ENCODE assay signal across 9 mouse cellular contexts in genomic region chr2:153710701-153711330, GRCm38 (mm10). TPM values are rescaled to one million over a fixed set of nuclear protein-coding genes. Genes with fewer than 3 reads are reported as not detected.
DNase-seq lines count a peak whose midpoint lies in the region; ATAC-seq and TF ChIP-seq lines count a peak whose summit lies in the region.
"Had no signal": no experiment of that assay in that cellular context is flagged by ENCODE, and none has a peak within 500 bp of the region (broad histone marks: within the 10 kb centered on the region; RNA-seq: fewer than 3 reads in every experiment).

No protein-coding gene starts in this region.

- no peak overlapping the region for H3K27ac ChIP-seq in hindbrain, postnatal 0 days

- WGBS in hindbrain, postnatal 0 days, result 42% methylated on average over 8 of the region's 8 CpGs

- H3K27me3 ChIP-seq in hindbrain, postnatal 0 days (ENCODE audit: insufficient read depth, low read length), result no peaks in the 10 kb centered on the region

- ATAC-seq in frontal cortex, adult (ENCODE audit: low TSS enrichment), result peak; percentile 79; the same call in 1 of the 2 replicates
- ATAC-seq in hindbrain, postnatal 0 days, result peak; percentile 16; the same call in 1 of the 2 replicates
- ATAC-seq in megakaryocyte progenitor cell, adult 5-6 weeks (replicated peaks; ENCODE audit: poor library complexity), result peak; percentile 77

- peak; percentile 82 for TF ChIP-seq CTCF in hindbrain, postnatal 0 days (IDR thresholded peaks at IDR 0.05; ENCODE audit: low read depth)

- no peak overlapping the region for H3K4me2 ChIP-seq in hindbrain, postnatal 0 days (ENCODE audit: low read depth, low read length)

- no peaks in the 10 kb centered on the region for H3K9me3 ChIP-seq in hindbrain, postnatal 0 days (ENCODE audit: low read length)

- H3K9ac ChIP-seq in hindbrain, postnatal 0 days (replicated peaks; ENCODE audit: low read length), result no peak overlapping the region

- peaks cover 3% of the 10 kb centered on the region; the same call in 1 of the 2 replicates for H3K4me1 ChIP-seq in hindbrain, postnatal 0 days (ENCODE audit: insufficient read depth, low read length)

- H3K4me3 ChIP-seq in hindbrain, postnatal 0 days (ENCODE audit: low read length), result no peak overlapping the region
- H3K4me3 ChIP-seq: megakaryocyte, embryonic 14.5 days had no signal

- no peak for DNase-seq in frontal cortex, postnatal 25 days (ENCODE audit: low spot score in 2 of 2)
- peak; percentile 2 for DNase-seq in right cerebral cortex, adult 18-20 months
- DNase-seq in right cerebral cortex, postnatal 36 days (ENCODE audit: low spot score in 2 of 2), result no peak
- peak; percentile 17 to 36 for DNase-seq in cerebellum, postnatal 25 days
- DNase-seq in hindbrain, postnatal 0 days (ENCODE audit: low spot score), result peak; percentile 73
- no peak for DNase-seq in spleen, adult 18-20 months

- H3K36me3 ChIP-seq in hindbrain, postnatal 0 days (ENCODE audit: insufficient read depth, low read length), result no peaks in the 10 kb centered on the region

RNA-seq across cellular contexts. Expression of gene Dnmt3c, which starts 14.4 kb away (rescaled TPM):
- not detected in 2 replicates for total RNA-seq in hindbrain, postnatal 0 days (2014; rRNA removed)
- polyA plus RNA-seq in hindbrain, postnatal 0 days (2015; fragmentation: Nextera tagmentation; extraction: Ambion mirVana), result 0.10 TPM in 1 of 2 replicates, not detected in the other
- 0.07 and 0.22 TPM in 2 replicates for total RNA-seq in megakaryocyte progenitor cell, adult 5-6 weeks (2015)
- total RNA-seq in megakaryocyte progenitor cell, adult 5-6 weeks (2017), result 0.20 TPM in 1 of 2 replicates, not detected in the other

RNA-seq across cellular contexts. Expression of gene Mapre1, which starts 30.3 kb away (rescaled TPM):
- total RNA-seq in hindbrain, postnatal 0 days (2014; rRNA removed), result 75.0 and 82.8 TPM in 2 replicates
- polyA plus RNA-seq in hindbrain, postnatal 0 days (2015; fragmentation: Nextera tagmentation; extraction: Ambion mirVana), result 354 and 355 TPM in 2 replicates
- 121 and 132 TPM in 2 replicates for total RNA-seq in megakaryocyte progenitor cell, adult 5-6 weeks (2015)
- 221 and 234 TPM in 2 replicates for total RNA-seq in megakaryocyte progenitor cell, adult 5-6 weeks (2017)

Comparison
In these comparisons a context has a peak if more than half of its experiments do, and no peak if none do; other contexts are left out.
1. DNase-seq: peak in right cerebral cortex, adult 18-20 months (single experiment), cerebellum, postnatal 25 days (2 of 2) and hindbrain, postnatal 0 days (single experiment); none in frontal cortex, postnatal 25 days (0 of 2), right cerebral cortex, postnatal 36 days (0 of 2) and spleen, adult 18-20 months (0 of 2).
2. ATAC-seq: peak in every context shown above with its lines; median percentile 79 in frontal cortex, adult; 77 in megakaryocyte progenitor cell, adult 5-6 weeks; 16 in hindbrain, postnatal 0 days.